Mouse (Mus musculus): ENCODE results near the gene Grtp1.

Grtp1 gene

GRCm38 (mm10) chr8:13170510-13170909 is 29.9 kb downstream of the Grtp1 start:
- DNase-seq, result no peak

DNA sequence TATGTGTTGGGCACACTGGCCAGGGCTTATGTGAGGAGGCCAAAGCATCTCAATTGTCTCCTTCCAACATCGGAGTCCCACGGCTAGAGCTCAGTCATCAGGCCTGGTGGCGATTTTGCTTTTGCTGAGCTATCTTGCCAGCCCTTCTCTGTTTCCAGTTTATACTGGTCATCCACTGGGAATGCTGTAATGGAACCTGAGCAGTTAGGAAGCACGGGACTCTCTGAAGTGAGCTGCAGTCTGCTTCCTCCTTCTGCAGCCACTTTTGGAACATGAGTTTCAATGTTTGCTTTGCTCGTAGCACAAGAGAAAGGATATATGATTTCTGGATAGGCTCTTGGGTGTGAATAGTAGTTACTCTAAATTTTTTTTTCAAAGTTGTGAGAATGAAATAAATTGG is 36.1 kb downstream of the Grtp1 start:
- DNase-seq, result no peak

GRCm38 (mm10) chr8:13163563-13163962 is 36.9 kb downstream of the Grtp1 start:
- DNase-seq, result peak; percentile 48

DNA sequence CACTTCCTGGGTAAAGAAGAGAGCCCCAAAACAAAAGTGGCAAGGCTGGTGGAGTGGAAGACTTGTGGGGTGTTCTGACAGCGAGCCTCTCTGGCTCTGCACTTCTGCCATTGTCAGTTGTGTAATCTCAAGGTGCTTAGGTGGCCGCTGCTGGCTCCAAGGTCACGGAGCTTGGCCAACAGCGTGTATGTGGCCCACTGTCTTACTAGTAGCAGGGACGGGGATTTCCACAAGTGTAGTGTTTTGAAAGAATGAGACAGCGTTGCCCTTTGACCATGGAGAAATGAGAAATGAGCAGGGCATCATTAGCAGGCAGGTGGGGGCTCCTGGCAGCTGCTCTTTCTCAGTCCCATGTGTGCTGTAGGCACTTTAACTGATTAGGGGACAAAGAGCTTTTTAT is 38.3 kb downstream of the Grtp1 start:
- peak; percentile 59 for DNase-seq

DNA sequence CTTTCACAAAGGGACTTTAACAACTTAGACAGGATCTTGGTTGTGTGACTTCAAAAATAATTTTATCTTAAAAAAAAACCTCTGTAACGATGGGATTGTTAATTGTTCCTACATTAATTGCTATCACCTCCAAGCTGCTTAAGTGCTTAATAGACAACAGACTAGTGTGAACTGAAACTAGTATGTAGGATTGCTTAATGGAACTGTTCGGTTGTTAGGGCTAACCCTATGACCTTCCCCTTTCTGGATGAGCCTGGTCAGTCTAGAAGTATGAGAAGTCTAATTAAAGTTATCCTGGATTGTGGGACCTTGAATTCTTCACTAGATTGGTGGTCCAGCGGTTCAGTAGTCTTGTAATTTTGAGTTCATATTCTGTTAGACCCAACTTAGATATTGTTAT is 39.7 kb downstream of the Grtp1 start:
- DNase-seq, result no peak

GRCm38 (mm10) chr8:13159377-13159881 is 41.0 kb downstream of the Grtp1 start:
- no peak for DNase-seq

DNA sequence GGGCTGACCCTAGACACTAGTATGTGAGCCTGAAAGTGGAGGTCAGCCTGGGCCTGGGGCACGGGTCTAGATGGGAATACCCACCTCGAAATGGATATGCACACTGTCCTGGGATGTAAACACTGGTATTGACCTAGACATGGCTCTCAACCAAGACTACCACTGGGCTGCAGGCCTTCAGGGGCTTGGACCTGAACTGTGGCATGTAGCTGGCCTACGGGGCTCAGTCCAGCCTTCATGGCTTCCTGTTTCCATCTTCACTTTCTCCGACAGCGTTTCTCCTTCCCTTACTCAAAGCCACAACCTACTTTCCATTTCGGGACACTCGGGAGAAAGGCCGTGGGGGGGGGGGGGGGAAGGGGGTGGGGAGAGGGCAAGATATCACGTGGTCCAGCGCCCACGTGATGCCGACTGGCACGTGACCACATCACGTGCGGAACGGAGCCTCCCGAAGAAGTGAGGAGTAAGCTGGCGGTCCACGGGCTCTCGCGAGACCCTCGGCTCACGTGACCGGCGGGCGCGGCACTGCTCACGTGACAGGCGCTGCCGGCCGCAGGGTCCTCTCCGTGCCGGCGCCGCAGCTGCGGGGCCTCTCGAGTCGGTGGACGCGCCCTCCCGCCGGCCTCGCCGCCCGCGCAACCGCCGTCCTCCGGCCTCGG is 41.6 kb downstream of the Grtp1 start, which contains the start of gene Lamp1:
Gene Lamp1 (plus strand): TSS at position 444 of the 659 bp plus-strand sequence.
- peak; percentile 99 for DNase-seq

- no peak for DNase-seq
These were observed 43.9 kb downstream of the Grtp1 start for GRCm38 (mm10) chr8:13156327-13157097.

DNA sequence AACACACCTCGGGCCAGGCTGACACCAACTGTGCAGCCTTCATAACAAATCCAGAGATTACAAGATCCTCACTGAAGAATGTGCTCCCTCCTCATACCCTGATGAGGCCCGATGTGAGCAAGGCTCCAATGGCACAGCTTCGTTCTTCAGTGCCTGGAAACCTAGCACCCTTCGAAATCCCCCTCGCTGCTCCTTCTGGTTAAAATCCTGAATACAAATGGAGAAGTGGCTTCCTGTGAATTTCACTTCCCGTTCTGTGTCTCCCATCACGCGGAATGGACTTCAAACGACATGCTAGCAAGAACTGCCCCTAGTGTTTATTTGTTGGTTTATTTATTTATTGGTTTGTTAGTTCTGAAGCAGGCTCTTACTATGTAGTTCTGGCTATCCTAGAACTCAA is 45.1 kb downstream of the Grtp1 start:
- DNase-seq, result no peak

DNA sequence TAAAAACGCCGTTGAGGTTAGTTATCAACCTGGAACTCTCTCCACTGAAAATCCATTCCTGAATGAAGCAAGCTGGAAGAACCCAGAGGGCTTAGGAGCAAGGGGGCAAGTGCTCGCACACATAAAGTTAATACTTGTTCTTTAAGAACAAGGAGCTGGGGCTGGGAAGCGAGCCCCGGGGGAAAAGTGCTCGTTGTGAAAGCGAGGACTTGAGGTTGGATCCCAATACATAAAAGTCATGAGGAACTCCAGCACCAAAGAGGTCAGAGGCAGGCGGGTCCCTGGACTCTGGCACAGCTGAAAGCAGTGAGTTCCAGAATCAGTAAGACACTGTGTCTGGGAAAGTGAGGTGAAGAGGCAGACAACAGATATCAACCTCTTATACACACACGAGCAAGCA is 46.3 kb downstream of the Grtp1 start:
- no peak for DNase-seq

DNA sequence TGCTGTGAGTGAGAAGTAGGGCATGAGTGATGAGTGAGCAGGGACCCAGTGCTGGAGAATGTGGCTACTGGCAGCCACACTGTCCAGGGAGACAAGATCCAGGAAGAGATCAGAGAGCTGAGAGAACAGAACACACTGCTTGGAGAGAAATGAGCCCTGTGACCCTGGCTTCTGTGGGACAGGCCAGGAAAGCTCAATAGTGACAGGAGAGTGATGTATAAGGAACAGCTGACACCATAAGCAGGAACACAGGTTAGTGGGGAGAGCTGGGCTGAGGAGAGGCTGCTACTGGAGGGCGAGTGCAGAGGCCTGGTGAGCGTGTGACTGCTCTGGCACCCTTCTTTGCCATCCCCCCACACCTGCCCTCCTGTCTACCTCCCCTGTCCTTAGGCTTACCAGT is 49.5 kb downstream of the Grtp1 start:
- DNase-seq, result no peak

DNA sequence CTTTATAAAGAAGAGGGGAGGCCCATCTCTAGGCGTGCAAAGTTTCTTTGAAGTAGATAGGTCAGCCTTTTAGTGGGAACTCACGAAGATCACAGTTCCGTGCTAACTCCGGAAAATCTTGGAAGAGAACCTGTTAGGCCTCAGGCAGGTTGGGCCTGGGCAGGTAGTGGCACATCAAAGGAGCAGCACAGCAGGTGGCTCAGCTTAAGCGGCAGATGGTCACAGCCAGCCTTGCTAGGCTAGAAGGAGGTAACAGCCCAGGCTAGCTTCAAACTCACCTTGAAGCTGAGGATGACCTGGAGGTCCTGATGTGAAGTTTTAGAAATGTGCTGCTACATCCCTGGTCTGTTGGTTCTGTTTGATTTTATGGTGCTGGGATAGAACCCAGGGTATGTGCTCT is 50.6 kb downstream of the Grtp1 start:
- DNase-seq, result no peak

DNA sequence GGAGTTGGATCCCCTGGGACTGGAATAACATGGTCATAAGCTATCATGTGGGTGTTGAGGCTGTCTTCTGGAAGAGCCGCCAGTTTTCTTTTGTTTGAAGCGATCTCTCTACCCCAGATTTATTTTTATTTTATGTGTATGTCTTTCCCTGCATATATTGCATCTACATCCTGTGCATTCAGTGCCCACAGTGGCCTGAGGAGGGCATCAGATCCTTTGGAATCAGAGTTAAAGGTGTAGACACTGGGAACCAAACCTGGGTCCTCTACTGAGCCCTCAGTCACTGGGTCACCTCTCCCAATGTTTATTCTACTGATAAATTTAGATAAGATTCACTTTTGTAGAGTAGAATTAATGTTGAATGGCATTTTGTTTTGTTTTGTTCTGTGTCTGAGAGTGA is 51.1 kb downstream of the Grtp1 start:
- DNase-seq, result no peak

- DNase-seq, result no peak
These were observed 51.9 kb downstream of the Grtp1 start for GRCm38 (mm10) chr8:13148476-13148875.

GRCm38 (mm10) chr8:13141681-13142080 is 58.7 kb downstream of the Grtp1 start:
- no peak for DNase-seq

DNA sequence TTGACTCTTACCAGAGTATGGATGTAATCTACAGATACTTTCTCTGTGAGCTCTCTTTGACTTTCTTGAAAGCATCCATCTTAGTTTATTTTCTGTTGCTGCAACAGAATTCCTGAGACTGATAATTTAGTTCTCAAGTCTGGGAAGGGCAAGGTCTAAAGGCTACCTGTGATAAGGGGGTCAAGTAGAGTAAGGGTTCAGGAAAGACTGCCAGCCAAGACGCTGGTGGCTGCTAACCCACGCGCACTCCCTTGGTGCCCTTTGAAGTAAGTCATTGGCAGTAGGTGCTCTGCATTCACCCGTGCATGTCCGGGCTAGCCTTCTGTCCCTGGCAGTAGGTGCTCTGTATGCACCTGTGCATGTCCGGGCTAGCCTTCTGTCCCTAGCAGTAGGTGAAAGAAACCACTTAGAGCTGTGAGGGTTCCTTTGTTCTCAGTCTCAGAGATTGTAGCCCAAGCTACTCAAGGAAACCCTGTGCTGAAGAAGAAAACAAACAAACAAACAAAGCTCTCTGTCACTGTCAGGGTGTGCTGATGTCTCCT is 60.7 kb downstream of the Grtp1 start:
- DNase-seq, result no peak

GRCm38 (mm10) chr8:13132220-13132619 is 68.2 kb downstream of the Grtp1 start:
- peak; percentile 71 for DNase-seq

DNA sequence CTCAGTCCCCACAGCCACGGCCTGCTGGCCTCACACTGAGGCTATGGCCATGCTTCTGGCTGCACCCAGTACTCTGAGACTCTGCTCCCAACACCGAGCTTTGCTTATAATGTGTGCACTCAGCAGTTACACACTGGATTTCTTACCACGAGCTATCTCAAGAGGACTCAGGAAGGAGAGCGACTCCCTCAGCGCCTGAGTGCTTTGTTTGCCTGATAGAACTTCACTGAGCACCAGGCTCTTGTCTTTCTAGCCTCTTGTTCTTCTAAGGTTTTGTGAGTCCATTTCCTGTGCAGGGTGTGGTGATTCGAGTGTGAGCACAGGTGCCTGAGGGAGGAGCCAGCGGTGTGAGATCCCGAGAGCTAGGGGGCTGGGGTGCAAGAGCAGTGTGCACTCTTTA is 75.5 kb downstream of the Grtp1 start:
- DNase-seq, result no peak

DNA sequence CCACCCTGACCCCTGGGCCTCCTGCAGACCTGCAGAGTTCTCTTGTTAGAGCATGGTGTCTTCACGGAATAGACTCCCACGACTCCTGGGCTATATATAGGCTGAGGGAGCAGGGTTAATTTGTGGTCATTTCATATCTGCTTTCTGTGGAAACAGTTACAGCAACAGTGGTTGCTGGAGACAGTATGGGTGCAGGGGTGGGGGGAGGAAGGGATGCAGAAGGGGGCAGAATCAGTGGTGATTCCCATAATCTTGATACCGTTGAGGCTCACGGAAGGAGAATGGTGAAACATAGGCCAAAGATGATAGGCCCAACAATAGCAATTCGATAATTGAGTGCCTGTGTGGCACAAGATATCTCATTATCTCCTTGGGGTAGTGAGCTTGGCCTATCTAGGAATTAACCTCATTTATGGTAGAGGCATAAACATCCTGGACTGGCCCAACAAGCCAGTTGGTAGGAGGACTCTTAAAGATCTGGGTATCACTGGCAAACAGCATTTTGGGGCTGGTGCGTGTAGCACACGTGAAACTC is 77.5 kb downstream of the Grtp1 start:
- no peak for DNase-seq
